Mouse (Mus musculus): Measurements from ENCODE around the gene Cntnap2.
"Not testable (repeated sequence)": the region's sequence is repeated elsewhere in the genome, so short reads cannot be mapped to it uniquely, and the experiment has no call there.

Gene Cntnap2

GRCm38 (mm10) chr6:47175356-47176156 is 2116.4 kb downstream of the Cntnap2 start:
- DNase-seq (ENCODE audit: low read depth) = not testable (repeated sequence)

- DNase-seq (ENCODE audit: low read depth) = not testable (repeated sequence)
Measured at GRCm38 (mm10) chr6:47176157-47176555, 2117.0 kb downstream of the Cntnap2 start.

- DNase-seq (ENCODE audit: low read depth) = not testable (repeated sequence)
Measured at GRCm38 (mm10) chr6:47181372-47181771, 2122.2 kb downstream of the Cntnap2 start.

GRCm38 (mm10) chr6:47182252-47182651 is 2123.1 kb downstream of the Cntnap2 start:
- no peak for DNase-seq (ENCODE audit: low read depth)

GRCm38 (mm10) chr6:47182756-47183155 is 2123.6 kb downstream of the Cntnap2 start:
- no peak for DNase-seq (ENCODE audit: low read depth)

- DNase-seq (ENCODE audit: low read depth) = not testable (repeated sequence)
Measured at GRCm38 (mm10) chr6:47183850-47184249, 2124.7 kb downstream of the Cntnap2 start.

- peak; percentile 40 for DNase-seq (ENCODE audit: low read depth)
Measured at GRCm38 (mm10) chr6:47188193-47188592, 2129.0 kb downstream of the Cntnap2 start.

GRCm38 (mm10) chr6:47188596-47188995 is 2129.4 kb downstream of the Cntnap2 start:
- not testable (repeated sequence) for DNase-seq (ENCODE audit: low read depth)

GRCm38 (mm10) chr6:47190282-47190681 is 2131.1 kb downstream of the Cntnap2 start:
- DNase-seq (ENCODE audit: low read depth) = no peak

GRCm38 (mm10) chr6:47191277-47191800 is 2132.2 kb downstream of the Cntnap2 start:
- peak; percentile 54 for DNase-seq (ENCODE audit: low read depth)

- DNase-seq (ENCODE audit: low read depth) = peak; percentile 48
Measured at GRCm38 (mm10) chr6:47191940-47192339, 2132.8 kb downstream of the Cntnap2 start.

- DNase-seq (ENCODE audit: low read depth) = no peak
Measured at GRCm38 (mm10) chr6:47192478-47192877, 2133.3 kb downstream of the Cntnap2 start.

GRCm38 (mm10) chr6:47197570-47197969 is 2138.4 kb downstream of the Cntnap2 start:
- DNase-seq (ENCODE audit: low read depth) = no peak

- DNase-seq (ENCODE audit: low read depth) = no peak
Measured at GRCm38 (mm10) chr6:47200671-47201070, 2141.5 kb downstream of the Cntnap2 start.

- DNase-seq (ENCODE audit: low read depth) = no peak
Measured at GRCm38 (mm10) chr6:47208031-47208430, 2148.9 kb downstream of the Cntnap2 start.

GRCm38 (mm10) chr6:47214731-47215130 is 2155.6 kb downstream of the Cntnap2 start:
- DNase-seq (ENCODE audit: low read depth) = no peak

GRCm38 (mm10) chr6:47223578-47223977 is 2164.4 kb downstream of the Cntnap2 start:
- DNase-seq (ENCODE audit: low read depth) = not testable (repeated sequence)

GRCm38 (mm10) chr6:47225391-47225790 is 2166.2 kb downstream of the Cntnap2 start:
- DNase-seq (ENCODE audit: low read depth) = not testable (repeated sequence)

- no peak for DNase-seq (ENCODE audit: low read depth)
Measured at GRCm38 (mm10) chr6:47227601-47228000, 2168.4 kb downstream of the Cntnap2 start.

GRCm38 (mm10) chr6:47228676-47229317 is 2169.6 kb downstream of the Cntnap2 start:
- no peak for DNase-seq (ENCODE audit: low read depth)

- no peak for DNase-seq (ENCODE audit: low read depth)
Measured at GRCm38 (mm10) chr6:47231513-47231912, 2172.4 kb downstream of the Cntnap2 start.

- no peak for DNase-seq (ENCODE audit: low read depth)
Measured at GRCm38 (mm10) chr6:47239376-47239921, 2180.3 kb downstream of the Cntnap2 start.

- DNase-seq (ENCODE audit: low read depth) = no peak
Measured at GRCm38 (mm10) chr6:47241379-47241778, 2182.2 kb downstream of the Cntnap2 start.

All from c-Kit-positive CD71-positive TER-119-negative erythroid progenitor cells, embryonic 14.5 days (primary cell).